Mouse (Mus musculus) lung, postnatal 0 days (tissue): ENCODE measurements around the gene Zfp30.

ENCODE experiments used
- CTCF ChIP-seq: IDR thresholded peaks from 2 replicates; pipeline ENCODE4 v1.5.1; 2016; ENCODE audit warnings: antibody characterized with exemption, mild to moderate bottlenecking
- EP300 ChIP-seq: IDR thresholded peaks from 2 replicates; pipeline ENCODE4 v1.6.1; 2016; ENCODE audit warnings: antibody characterized with exemption, mild to moderate bottlenecking, control low read depth

GRCm38 (mm10) chr7:29829804-29830203, 46.0 kb downstream of the Zfp30 start:
- no peak for TF ChIP-seq CTCF
- no peak for TF ChIP-seq EP300
